In the genomic region with DNA sequence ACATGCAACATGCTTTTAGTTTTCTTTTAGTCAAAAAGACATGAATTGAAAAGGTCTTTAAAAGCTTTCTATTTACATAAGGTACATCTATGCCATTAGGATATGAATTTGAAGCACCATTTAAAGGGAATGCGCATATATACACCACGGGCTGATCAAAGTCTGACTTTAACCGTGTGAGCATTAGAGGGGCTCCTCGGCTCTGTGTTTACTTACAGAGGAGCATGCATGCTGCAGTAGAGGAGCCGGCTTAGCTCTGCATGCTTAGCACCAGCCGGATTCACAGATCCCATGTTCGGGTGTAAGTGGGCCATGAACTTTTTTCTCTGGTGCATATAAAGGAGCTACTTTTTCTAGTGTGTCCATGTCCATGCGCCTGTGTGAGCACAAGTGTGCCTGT, we compare ENCODE assay signal across 27 mouse cellular contexts. TPM values are rescaled to one million over a fixed set of nuclear protein-coding genes. Genes with fewer than 3 reads are reported as not detected.
DNase-seq lines count a peak whose midpoint lies in the region; ATAC-seq and TF ChIP-seq lines count a peak whose summit lies in the region.
"Had no signal": no experiment of that assay in that cellular context is flagged by ENCODE, and none has a peak within 500 bp of the region (broad histone marks: within the 10 kb centered on the region; RNA-seq: fewer than 3 reads in every experiment).

No protein-coding gene starts in this region.

- TF ChIP-seq CTCF in heart, adult 2 months (IDR thresholded peaks at IDR 0.05): no peak
- no peak for TF ChIP-seq CTCF in layer of hippocampus, adult 2 months (conservative IDR thresholded peaks at IDR 0.05)

- intact Hi-C loops in heart, adult 2 months (cut with DNase I): no loop called here

- no peak for ATAC-seq in heart, embryonic 12.5 days (ENCODE audit: insufficient number of reproducible peaks, low FRiP score)
- ATAC-seq in common myeloid progenitor, adult 5-6 weeks (replicated peaks; ENCODE audit: low read depth, poor library complexity, severe bottlenecking): peak; percentile 18; the same call in 1 of the 2 replicates
- ATAC-seq in stomach, embryonic 15.5 days (ENCODE audit: insufficient read depth, low FRiP score, low read depth): no peak
- no peak for ATAC-seq in liver, embryonic 12.5 days
- ATAC-seq: CD4-positive, CD25-positive, alpha-beta regulatory T cell, adult 4 months; forebrain, embryonic 14.5 days; midbrain, embryonic 15.5 days had no signal

- H3K4me1 ChIP-seq in heart, embryonic 12.5 days (replicated peaks): peaks cover 4% of the 10 kb centered on the region
- peaks cover 2% of the 10 kb centered on the region for H3K4me1 ChIP-seq in heart, adult 2 months (ENCODE audit: control insufficient read depth, insufficient read depth, low read length)
- H3K4me1 ChIP-seq in stomach, embryonic 15.5 days: peaks cover 3% of the 10 kb centered on the region; the same call in 1 of the 2 replicates
- peaks cover 4% of the 10 kb centered on the region; the same call in 1 of the 2 replicates for H3K4me1 ChIP-seq in liver, embryonic 12.5 days
- H3K4me1 ChIP-seq: embryonic facial prominence, embryonic 15.5 days; hindbrain, embryonic 15.5 days; liver, embryonic 13.5 days; midbrain, embryonic 15.5 days had no signal

- no peaks in the 10 kb centered on the region for H3K36me3 ChIP-seq in heart, embryonic 12.5 days
- no peaks in the 10 kb centered on the region for H3K36me3 ChIP-seq in heart, adult 2 months (ENCODE audit: control insufficient read depth, insufficient read depth, low read length)
- no peaks in the 10 kb centered on the region for H3K36me3 ChIP-seq in stomach, embryonic 15.5 days
- H3K36me3 ChIP-seq in liver, embryonic 12.5 days: no peaks in the 10 kb centered on the region
- H3K36me3 ChIP-seq: embryonic facial prominence, embryonic 15.5 days; hindbrain, embryonic 15.5 days; kidney, embryonic 15.5 days; limb, embryonic 13.5 days; liver, embryonic 13.5 days; midbrain, embryonic 15.5 days; neural tube, embryonic 13.5 days had no signal

- TF ChIP-seq EP300 in heart, adult 2 months (IDR thresholded peaks at IDR 0.05; ENCODE audit: insufficient read depth, low read depth, low read length): no peak

- TF ChIP-seq POLR2A in heart, adult 2 months (IDR thresholded peaks at IDR 0.05; ENCODE audit: insufficient read depth, low read depth, low read length): no peak

- H3K27me3 ChIP-seq in heart, embryonic 12.5 days (replicated peaks): no peaks in the 10 kb centered on the region
- H3K27me3 ChIP-seq in heart, adult 2 months (ENCODE audit: control insufficient read depth, insufficient read depth, low read length): no peaks in the 10 kb centered on the region
- H3K27me3 ChIP-seq in stomach, embryonic 15.5 days (replicated peaks): no peaks in the 10 kb centered on the region
- no peaks in the 10 kb centered on the region for H3K27me3 ChIP-seq in liver, embryonic 12.5 days (replicated peaks)
- H3K27me3 ChIP-seq: embryonic facial prominence, embryonic 15.5 days; hindbrain, embryonic 15.5 days; kidney, embryonic 15.5 days; limb, embryonic 13.5 days; liver, embryonic 13.5 days; midbrain, embryonic 15.5 days; neural tube, embryonic 13.5 days had no signal

- 55% methylated on average over 8 of the region's 8 CpGs for WGBS in heart, embryonic 12.5 days
- 62% methylated on average over 8 of the region's 8 CpGs for WGBS in heart, adult 2 months
- whole genome bisulfite sequencing in stomach, embryonic 15.5 days: 29% methylated on average over 8 of the region's 8 CpGs
- 56% methylated on average over 8 of the region's 8 CpGs for WGBS in liver, embryonic 12.5 days (ENCODE audit: insufficient replicate concordance)

- H3K9ac ChIP-seq in heart, embryonic 12.5 days: no peak overlapping the region
- no peak overlapping the region for H3K9ac ChIP-seq in heart, adult 2 months (ENCODE audit: low read depth, low read length)
- no peak overlapping the region for H3K9ac ChIP-seq in stomach, embryonic 15.5 days
- no peak overlapping the region for H3K9ac ChIP-seq in liver, embryonic 12.5 days
- H3K9ac ChIP-seq: embryonic facial prominence, embryonic 15.5 days; hindbrain, embryonic 15.5 days; kidney, embryonic 15.5 days; limb, embryonic 13.5 days; liver, embryonic 13.5 days; midbrain, embryonic 15.5 days; neural tube, embryonic 13.5 days had no signal

- H3K27ac ChIP-seq in heart, embryonic 12.5 days (ENCODE audit: poor library complexity, severe bottlenecking): no peak overlapping the region
- no peak overlapping the region for H3K27ac ChIP-seq in heart, adult 2 months
- peak overlapping the region; percentile 24; the same call in 1 of the 2 replicates for H3K27ac ChIP-seq in layer of hippocampus, adult 2 months
- peak overlapping the region; percentile 13; the same call in 1 of the 2 replicates for H3K27ac ChIP-seq in stomach, embryonic 15.5 days
- no peak overlapping the region for H3K27ac ChIP-seq in liver, embryonic 12.5 days
- H3K27ac ChIP-seq: embryonic facial prominence, embryonic 15.5 days; hindbrain, embryonic 15.5 days; kidney, embryonic 15.5 days; limb, embryonic 13.5 days; liver, embryonic 13.5 days; midbrain, embryonic 15.5 days; neural tube, embryonic 13.5 days had no signal

- no peaks in the 10 kb centered on the region for H3K9me3 ChIP-seq in heart, embryonic 12.5 days (replicated peaks)
- no peaks in the 10 kb centered on the region for H3K9me3 ChIP-seq in stomach, embryonic 15.5 days
- H3K9me3 ChIP-seq in liver, embryonic 12.5 days (replicated peaks): no peaks in the 10 kb centered on the region
- H3K9me3 ChIP-seq: embryonic facial prominence, embryonic 15.5 days; hindbrain, embryonic 15.5 days; kidney, embryonic 15.5 days; limb, embryonic 13.5 days; liver, embryonic 13.5 days; midbrain, embryonic 15.5 days; neural tube, embryonic 13.5 days had no signal

- no peak for DNase-seq in heart, adult 2 months
- no peak for DNase-seq in layer of hippocampus, adult 2 months (ENCODE audit: low spot score in 2 of 2)
- no peak for DNase-seq in layer of hippocampus, postnatal 25 days (ENCODE audit: extremely low spot score in 1 of 2, low spot score in 1 of 2)
- DNase-seq: adrenal gland, postnatal 25 days; cerebellum, adult 8-10 months; cerebellum, postnatal 36 days; kidney, adult 11 months; kidney, postnatal 36 days; liver, embryonic 13.5 days; lung, postnatal 36 days; retina, postnatal 1 day; right cerebral cortex, postnatal 25 days; thymus, adult 2 months; thymus, postnatal 4 days had no signal

- no peak overlapping the region for H3K4me3 ChIP-seq in heart, embryonic 12.5 days
- no peak overlapping the region for H3K4me3 ChIP-seq in heart, adult 2 months
- H3K4me3 ChIP-seq in layer of hippocampus, adult 2 months: no peak overlapping the region
- H3K4me3 ChIP-seq in stomach, embryonic 15.5 days (replicated peaks): no peak overlapping the region
- no peak overlapping the region for H3K4me3 ChIP-seq in liver, embryonic 12.5 days
- H3K4me3 ChIP-seq: embryonic facial prominence, embryonic 15.5 days; hindbrain, embryonic 15.5 days; kidney, embryonic 15.5 days; limb, embryonic 13.5 days; liver, embryonic 13.5 days; midbrain, embryonic 15.5 days; myocyte; neural tube, embryonic 13.5 days had no signal

- H3K4me2 ChIP-seq in heart, embryonic 12.5 days: peak overlapping the region; percentile 34
- peak overlapping the region; percentile 32; the same call in 1 of the 2 replicates for H3K4me2 ChIP-seq in stomach, embryonic 15.5 days
- no peak overlapping the region for H3K4me2 ChIP-seq in liver, embryonic 12.5 days
- H3K4me2 ChIP-seq: embryonic facial prominence, embryonic 15.5 days; hindbrain, embryonic 15.5 days; kidney, embryonic 15.5 days; limb, embryonic 13.5 days; liver, embryonic 13.5 days; midbrain, embryonic 15.5 days; neural tube, embryonic 13.5 days had no signal

- no peaks in the 10 kb centered on the region for H3K79me2 ChIP-seq in heart, adult 2 months (replicated peaks; ENCODE audit: control insufficient read depth, insufficient read depth, low read length)

RNA-seq across cellular contexts. Expression of a gene that starts 31.4 kb away (rescaled TPM):
- polyA plus RNA-seq in heart, embryonic 12.5 days (2016; fragmentation: Nextera tagmentation; extraction: Ambion mirVana): 0.77 and 0.80 TPM in 2 replicates
- 1 to 10 TPM; 3.0 to 3.1 TPM for total RNA-seq in heart, adult 2 months (2021)
- polyA plus RNA-seq in heart, adult 2 months (2012; rRNA removed): 0.86 and 1.5 TPM in 2 replicates
- 10 to 100 TPM; 32.0 to 34.7 TPM for total RNA-seq in layer of hippocampus, adult 2 months (2021)
- 10 to 100 TPM; 25.6 to 27.2 TPM for total RNA-seq in layer of hippocampus, postnatal 25 days (2021)
- 0.05 TPM in 1 of 2 replicates, not detected in the other for total RNA-seq in common myeloid progenitor, adult 5-6 weeks (2017)
- 2.5 and 2.6 TPM in 2 replicates for polyA plus RNA-seq in stomach, embryonic 15.5 days (2015; fragmentation: Nextera tagmentation; extraction: Ambion mirVana)
- polyA plus RNA-seq in liver, embryonic 12.5 days (2016; fragmentation: Nextera tagmentation; extraction: Ambion mirVana): 0.25 and 0.37 TPM in 2 replicates

Comparison
In these comparisons a context has a peak if more than half of its experiments do, and no peak if none do; other contexts are left out.
1. H3K27ac ChIP-seq: peak in layer of hippocampus, adult 2 months (single experiment) and stomach, embryonic 15.5 days (single experiment); none in heart, embryonic 12.5 days (single experiment), heart, adult 2 months (single experiment) and liver, embryonic 12.5 days (single experiment).
2. RNA of a gene that starts 31.4 kb away (total RNA-seq): 32.0 to 34.7 TPM in layer of hippocampus, adult 2 months and 25.6 to 27.2 TPM in layer of hippocampus, postnatal 25 days; 3.0 to 3.1 TPM in heart, adult 2 months and 0.05 TPM in common myeloid progenitor, adult 5-6 weeks; every median in the first group is over 4 times any median in the second.